Mouse (Mus musculus) cerebellum, adult 9-10 months (tissue): ENCODE results near the gene Olfml2a.

Experiments used
- DNase-seq: peaks from one replicate; pipeline ENCODE4 v3.0.0; 2022

Gene Olfml2a

GRCm38 (mm10) chr2:38939047-38939446 is 7.3 kb downstream of the Olfml2a start:
- no peak for DNase-seq

- no peak for DNase-seq
Observed at GRCm38 (mm10) chr2:38941426-38941825, 9.6 kb downstream of the Olfml2a start.

GRCm38 (mm10) chr2:38941898-38942297 is 10.1 kb downstream of the Olfml2a start:
- DNase-seq: no peak

DNA sequence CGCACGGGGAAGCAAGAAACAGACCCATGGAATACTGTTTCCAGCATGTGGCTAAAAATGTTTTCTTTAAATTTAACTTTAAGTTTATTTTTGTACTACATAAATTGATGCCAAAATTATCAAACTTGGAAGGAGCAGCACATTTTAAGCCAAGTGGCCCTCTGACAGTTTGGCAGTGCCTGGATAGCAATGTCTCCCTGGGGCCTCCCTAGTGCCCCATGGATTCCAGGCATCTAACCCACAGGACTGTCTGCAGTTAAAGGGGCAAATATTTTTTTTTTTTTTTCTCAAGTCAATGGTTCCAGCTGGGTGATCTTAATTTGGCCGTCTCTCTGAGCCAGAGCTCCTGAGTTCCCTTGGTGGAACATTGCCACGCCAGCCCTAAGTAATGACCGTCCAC is 11.4 kb downstream of the Olfml2a start:
- DNase-seq: no peak

DNA sequence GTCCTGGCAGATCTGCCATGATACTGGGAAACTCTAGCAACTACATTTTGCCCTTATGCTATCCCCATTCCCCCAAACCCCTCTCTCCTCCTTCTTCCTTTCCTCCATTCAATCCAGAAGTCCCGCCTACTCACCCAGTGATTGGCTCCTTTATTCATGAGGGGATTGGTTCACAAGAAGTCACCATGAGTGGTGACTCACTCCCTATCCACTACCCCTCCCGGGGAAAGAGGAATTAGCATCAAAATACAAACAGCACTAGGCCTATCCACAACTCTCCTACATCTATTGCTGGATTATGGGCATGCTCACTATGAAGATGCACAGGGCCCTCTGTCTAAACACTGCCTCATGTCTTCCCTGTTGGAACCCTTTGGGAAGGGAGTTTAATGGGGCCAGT is 12.2 kb downstream of the Olfml2a start:
- DNase-seq: no peak

DNA sequence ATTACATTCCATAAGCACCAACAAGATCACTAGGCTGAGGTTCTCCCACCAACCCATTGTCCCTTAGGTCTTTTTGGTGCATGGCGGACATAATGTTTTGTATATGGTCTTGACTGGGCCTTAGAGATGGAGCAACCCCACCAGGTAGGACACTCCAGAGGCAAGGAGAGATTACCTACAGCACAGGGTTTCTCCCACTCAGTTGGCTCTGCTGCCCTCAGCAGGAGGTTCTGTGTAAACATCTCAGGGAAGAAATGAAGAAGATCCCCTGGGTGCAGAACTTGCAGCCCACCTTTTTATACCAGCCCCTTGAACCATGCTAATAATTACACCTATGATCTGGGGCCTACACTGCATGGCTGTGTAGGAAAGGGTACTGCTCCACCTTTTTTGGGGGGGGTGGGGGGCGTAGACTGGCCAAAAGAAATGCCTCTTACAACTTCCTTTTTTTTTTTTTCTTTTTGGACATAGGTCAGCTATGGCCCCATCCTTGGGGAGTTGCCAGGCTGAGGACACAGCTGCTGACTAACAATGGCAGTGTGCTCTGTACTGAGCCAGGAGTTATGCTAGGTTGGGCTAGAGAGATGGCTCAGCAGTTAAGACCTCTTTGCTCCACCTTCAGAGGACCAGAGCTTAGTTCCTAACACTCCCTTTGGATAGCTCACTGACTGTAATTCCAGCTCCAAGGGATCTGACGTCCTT is 12.8 kb downstream of the Olfml2a start:
- no peak for DNase-seq

- DNase-seq: no peak
Observed at GRCm38 (mm10) chr2:38947566-38947965, 15.8 kb downstream of the Olfml2a start.

GRCm38 (mm10) chr2:38950281-38950719 is 18.5 kb downstream of the Olfml2a start:
- peak; percentile 83 for DNase-seq

DNA sequence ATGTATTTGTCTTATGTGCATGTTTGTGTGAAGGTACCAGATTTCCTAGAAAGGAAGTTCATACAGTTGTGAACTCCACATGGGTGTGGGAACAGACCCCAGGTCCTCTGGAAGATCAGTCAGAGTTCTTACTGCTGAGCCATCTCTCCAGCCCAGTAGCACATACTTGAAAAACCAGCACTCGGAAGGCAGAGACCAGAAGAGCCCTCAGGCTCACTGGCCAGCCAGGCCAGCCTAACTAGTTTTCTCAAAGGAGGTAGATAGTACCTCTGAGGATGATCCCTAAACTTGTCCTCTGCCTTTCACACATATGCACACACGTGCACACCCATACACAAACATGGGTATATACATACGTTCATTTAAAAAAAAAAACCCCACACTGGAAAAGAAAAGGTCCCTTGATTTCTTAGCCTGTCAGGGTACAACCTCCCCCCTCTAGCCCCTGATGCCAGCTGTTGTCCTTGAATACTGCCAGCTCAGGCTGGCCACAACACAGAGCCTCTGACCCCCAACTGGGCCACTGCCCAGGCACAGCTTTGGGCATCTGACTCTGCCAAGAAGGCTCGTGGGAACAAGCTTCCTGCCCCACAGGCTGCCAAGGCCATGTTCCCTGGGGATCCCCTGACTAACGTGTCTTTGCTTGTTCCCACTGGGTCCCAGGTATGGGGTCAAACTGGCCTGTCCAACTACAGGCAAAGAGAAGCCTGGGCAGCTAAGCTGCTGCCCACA is 21.5 kb downstream of the Olfml2a start:
- no peak for DNase-seq

- DNase-seq: no peak
Observed at GRCm38 (mm10) chr2:38956062-38956461, 24.3 kb downstream of the Olfml2a start.

DNA sequence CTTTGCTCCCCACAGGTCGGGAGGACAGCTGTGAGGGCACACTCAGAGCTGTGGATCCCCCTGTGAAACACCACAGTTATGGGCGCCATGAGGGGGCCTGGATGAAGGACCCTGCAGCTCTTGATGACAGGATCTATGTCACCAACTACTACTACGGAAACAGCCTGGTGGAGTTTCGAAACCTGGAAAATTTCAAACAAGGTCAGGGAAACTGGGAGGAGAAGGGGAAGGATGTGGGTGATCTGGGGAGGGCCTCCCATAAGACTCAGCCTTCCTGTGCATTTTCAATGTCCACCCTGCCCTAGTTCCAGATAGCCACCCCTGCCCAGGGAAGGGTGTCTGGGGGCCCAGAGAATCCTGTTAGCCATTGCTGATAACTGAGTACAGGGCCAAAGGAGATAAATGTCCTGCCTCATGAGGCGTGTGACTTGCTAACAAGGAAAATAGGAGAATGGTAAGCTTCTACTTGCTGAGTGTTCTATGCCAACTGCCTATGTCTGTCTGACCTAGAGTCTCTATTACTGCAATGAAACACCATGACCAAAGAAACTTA is 26.0 kb downstream of the Olfml2a start:
- DNase-seq: no peak

- no peak for DNase-seq
Observed at GRCm38 (mm10) chr2:38964198-38964597, 32.4 kb downstream of the Olfml2a start.

GRCm38 (mm10) chr2:38969650-38970049 is 37.9 kb downstream of the Olfml2a start:
- no peak for DNase-seq

DNA sequence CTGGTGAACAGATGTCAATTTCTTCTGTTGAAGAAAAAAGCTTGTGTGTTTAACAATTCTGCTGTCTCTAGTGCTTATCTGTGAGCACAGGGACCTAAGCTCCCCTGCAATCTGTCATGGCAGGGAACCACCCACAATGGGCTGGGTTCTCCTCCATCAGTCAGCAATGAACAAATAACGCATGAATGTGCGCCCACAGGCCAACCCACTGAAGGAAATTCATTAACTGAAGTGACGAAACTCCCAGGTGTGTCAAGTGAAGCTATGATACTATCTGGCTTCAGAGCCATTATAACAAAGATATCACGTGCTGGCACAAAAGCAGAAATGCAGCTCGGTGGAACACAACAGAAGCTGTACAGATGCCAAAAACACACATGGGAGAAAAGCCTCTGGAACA is 38.3 kb downstream of the Olfml2a start:
- DNase-seq: no peak

- no peak for DNase-seq
Observed at GRCm38 (mm10) chr2:38973223-38973622, 41.4 kb downstream of the Olfml2a start.

DNA sequence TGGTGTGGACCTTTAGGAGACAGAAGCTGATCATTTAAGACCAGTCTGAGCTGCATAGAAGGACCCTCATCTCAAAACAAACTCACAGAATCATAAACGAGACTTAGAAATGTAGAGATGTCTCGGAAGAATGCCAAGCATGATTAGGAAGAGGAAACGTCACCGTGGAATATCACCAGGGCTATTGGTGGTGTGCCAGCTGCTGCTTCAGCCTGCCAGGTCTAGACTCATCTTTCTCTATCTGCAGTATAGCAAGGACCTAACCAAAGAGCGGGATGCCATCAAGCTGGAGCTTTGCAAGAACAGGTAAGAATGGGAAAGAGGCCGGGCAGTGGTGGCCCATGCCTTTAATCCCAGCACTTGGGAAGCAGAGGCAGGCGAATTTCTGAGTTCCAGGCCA is 41.9 kb downstream of the Olfml2a start:
- DNase-seq: no peak

DNA sequence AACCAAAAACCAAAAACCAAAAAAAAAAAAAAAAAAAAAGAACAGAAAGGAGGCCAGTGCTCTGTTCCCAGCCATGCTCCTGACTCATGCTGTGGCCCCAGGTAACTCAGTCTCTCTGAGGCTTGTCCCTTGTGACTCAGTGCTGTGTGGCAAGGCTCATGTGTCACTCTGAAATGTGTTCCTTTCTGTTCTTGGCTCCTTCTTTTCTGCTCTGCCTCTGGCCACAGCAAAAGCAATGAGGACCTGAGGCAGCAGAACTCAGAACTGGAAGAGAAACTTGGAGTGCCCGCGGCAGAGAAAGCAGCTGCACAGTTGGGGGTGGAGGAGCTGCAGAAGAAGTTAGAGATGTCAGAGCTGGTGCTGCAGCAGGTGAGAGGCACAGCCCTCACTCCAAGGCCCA is 42.4 kb downstream of the Olfml2a start:
- no peak for DNase-seq

DNA sequence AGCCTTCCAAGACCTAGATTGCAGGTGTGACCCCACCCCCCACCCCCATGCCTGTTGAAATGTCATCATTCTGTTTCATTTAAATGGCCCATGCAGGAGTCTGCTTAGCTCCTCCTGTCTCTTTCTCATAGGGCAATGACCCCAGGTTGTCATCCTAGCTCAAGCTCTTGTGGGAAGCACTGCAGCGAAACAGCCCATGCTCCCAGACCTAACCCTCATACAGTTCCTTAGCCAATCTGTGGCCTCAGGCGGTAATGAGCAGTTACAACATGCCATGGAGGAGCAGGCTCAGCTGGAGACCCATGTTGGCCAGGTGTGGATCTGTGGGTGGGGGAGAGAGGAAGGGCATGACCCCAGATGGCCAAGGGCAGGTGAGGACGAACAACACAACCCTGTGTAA is 43.4 kb downstream of the Olfml2a start:
- no peak for DNase-seq

DNA sequence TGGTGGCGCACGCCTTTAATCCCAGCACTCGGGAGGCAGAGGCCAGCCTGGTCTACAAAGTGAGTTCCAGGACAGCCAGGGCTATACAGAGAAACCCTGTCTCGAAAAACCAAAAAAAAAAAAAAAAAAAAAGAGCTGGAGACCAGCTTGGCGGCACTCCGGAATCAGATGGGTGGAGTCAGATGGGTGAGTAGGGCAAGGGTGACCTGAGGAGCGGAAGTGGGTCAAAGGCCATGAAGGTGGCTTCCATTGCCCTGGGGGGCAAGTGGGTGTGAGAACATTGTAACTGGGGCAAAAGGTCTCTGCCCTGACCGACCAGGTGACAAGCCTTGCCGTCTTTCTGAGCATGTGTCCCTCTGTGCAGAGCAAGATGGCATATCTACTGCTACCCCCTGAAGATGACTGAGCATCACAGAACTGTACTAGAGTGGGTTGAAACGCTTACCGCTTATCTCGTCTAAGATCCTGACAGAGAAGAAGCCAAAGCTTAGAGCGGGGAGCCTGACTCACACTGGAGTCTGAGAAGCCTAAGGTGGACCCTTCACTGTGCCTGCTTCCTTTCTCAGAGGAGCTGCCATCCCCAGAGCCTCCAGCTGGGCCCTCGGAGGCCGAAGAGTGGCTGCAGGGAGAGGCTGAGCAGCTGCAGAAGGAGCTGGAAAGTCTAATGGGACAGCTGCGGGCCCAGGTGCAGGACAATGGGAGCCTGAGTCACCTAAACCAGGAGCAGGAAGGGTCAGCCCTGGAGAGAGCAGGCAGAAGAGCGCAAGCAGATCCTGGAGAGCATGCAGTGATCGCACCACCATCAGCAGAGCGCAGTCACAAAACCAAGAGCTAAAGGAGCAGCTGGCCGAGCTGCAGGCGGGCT is 44.4 kb downstream of the Olfml2a start:
- DNase-seq: no peak

DNA sequence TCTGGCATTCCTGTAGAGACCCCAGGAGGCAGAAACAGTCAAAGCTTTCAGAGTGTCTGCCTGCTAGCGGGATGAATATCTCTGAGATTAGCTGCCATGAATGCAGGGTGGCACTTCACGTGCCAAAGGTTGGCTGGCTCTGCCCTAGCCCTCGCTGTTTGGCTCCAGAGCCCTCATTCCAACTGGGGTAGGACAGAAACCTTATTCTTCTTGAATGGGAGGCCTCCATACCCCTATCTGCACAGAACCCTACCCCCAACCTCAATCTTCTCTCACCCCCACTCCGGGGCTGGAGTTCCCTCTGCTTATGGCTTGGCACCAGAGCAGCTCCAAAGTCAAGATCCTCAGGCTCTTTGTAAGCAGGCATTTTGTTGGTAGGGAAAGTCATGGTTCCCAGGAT is 46.1 kb downstream of the Olfml2a start:
- DNase-seq: no peak

DNA sequence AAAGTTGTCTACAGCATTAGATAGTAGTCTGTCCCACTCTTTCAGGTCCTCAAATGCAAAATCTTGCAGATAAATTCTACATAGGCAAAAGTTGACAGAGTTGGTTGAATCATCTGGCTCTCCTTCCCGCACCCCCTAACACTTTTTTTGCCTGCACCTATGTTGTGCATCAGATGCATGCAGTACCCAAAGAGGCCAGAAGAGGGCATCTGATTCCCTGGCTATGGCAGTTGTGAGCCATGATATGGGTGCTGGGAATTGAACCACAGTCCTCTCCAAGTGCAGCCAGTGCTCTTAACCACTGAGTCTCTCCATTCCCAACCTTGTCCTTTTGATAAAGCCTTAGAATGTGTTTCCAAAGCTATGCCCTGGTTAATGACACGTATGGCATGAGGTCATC is 51.7 kb downstream of the Olfml2a start:
- no peak for DNase-seq

- no peak for DNase-seq
Observed at GRCm38 (mm10) chr2:38986580-38986979, 54.8 kb downstream of the Olfml2a start.

GRCm38 (mm10) chr2:38987371-38987770 is 55.6 kb downstream of the Olfml2a start:
- no peak for DNase-seq
